Mouse (Mus musculus) neutrophil, adult 5-6 weeks (primary cell): ENCODE measurements at regions not wholly inside any gene's neighbourhood (a gene's known extent, or its start where the extent isn't known, plus 50 kb on each side); places are given as distances from the start of the nearest gene placed in this dataset.
A peak's percentile ranks its signal among the peaks of the same experiment; 100 is the strongest.

ENCODE experiments used
- ATAC-seq: fragments of 151-379, 151-347 bp; 2 replicates; pipeline ENCODE4 v1.8.0; 2017; ENCODE audit warnings: mild to moderate bottlenecking, moderate TSS enrichment; ENCODE audit not compliant: insufficient number of reproducible peaks, poor library complexity, low FRiP score, severe bottlenecking; ENCODE audit errors: extremely low read depth

DNA sequence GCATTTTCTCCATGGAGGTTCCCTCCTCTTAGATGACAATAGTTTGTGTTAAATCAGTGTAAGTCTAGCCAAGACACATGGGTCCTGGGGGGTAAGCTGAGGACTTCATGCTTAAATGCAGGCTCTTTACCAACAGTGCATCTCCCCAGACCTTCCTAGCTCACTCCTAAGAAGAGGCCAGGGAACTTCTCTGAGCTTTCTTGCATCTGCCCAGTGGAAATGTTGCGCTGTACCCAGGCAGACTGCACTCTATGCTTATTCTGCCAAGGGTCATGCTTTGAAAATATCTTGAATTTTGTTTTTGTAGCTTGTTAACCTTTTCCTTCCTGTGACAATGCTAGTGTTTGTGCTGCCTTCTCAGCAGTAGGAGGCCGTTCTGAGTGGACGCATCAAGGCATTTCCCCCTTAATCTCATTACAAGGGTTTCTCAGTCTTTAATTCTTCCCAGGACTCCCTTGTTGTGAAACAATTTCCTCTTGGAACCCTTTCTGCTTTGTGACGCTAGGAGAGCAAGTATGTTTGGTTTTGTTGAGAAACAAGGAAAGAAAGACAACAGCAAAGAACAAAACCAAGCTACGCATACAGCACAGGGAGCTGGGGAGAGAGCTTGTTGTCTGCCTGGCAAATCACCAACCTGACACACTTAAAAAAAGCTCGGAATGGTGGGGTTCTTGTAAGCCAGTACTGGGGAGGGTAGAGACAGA lies 88.3 kb upstream of the Irf2bp2 start:
- no peak for ATAC-seq

DNA sequence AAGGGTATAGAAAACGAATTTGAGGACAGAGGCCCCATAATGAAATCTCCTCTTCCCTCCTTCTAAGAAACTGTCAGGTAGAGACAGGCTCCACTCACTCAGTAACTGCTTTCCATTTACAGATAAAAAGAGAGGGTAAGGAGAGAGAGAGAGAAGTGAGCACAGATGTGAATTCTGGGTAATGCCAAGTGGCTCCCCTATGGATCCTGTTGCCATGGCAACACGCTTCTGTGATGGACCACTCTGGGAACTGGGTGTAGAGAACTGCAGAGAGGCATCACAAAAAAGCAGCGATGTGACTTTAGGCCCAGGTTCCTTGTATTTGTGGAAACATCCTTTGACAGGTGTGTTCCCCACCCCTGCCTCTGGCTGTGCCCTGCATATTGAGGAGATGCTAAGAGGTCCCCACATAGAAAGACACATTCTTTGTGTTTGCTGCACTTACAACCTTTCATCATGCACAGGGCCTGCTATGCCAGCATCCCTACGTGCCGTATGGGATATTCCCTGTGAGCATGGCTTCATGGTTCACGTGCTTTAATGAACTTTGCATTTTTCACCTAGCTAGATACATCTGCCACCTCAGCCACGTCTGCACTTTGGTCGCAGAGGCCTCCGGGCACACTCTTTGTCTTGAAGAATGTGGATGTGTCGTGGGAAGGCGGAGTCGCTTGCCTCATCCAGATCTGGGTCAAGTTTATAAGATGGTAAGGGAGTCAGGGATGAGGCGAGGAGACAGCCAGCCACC lies 84.4 kb upstream of the Irf2bp2 start:
- ATAC-seq, result no peak

DNA sequence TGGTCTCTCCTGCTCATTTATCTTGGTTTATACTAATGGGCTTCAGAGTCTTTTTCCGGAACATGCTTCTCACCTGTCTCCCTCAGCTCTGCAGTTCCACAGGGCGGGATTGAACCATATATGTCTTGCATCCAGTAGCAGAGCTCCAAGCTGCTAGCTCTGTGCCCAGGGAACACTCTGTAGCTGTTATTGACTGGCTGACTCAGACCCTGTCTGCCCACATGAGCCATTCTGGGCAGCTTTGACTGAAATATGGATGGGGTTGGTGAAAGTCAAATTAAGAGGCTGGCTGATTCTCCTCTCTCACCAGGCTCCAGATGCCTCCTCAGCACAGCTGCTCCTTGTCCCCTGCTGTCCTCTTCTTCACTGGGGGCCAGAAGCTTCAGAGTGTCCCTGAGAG lies 81.4 kb upstream of the Irf2bp2 start:
- ATAC-seq, result no peak

DNA sequence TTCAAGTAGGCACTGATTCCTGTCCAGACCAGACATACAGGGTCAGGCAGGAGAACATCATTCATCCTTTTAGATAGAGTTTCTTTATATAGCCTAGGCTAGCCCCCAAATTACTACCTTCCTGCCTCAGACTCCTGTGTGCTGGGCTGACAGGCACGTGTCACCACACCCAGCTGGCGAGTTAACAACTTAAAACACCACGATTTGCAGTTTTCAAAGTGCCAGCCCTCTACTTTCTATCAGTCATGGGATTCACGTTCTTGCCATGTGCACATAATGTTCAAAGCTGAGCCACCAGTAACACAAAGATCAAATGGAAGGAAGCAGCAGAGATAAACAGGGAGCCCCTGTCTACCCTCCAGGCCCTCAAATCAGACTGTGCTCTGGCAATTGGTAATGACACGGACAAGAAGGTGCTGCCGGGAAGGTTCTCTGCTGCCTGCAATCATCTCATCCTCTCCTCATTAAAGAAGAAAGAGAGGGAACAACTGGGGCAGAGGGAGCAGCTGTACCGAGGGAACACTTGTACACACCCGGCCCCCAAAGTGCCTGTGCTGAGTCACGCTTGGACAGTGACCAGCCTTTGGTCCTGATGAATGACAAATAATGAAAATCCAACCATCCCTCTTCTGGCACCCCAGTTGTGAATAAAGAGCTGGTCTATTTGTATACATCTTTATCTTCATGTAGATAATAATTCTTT lies 79.4 kb upstream of the Irf2bp2 start:
- ATAC-seq, result no peak

DNA sequence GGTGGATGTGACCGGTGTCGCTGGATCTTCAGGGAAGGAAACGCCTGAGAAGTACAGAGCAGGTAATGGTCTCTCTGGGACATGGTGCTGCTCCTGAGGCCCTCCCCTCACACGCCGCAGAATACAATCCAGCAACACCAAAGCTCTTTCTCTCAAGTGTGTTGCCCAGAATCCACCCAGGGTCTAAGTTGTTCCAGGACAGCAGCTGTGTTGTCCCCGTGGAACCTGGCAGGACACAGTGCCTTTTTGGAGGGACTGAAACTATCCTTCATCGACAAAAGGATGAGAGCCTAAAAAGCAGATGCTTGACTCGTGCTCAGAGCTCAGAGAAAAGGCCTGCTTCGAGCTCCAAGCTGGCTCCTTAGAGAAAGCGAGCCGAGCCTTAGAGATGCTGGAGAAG lies 77.8 kb upstream of the Irf2bp2 start:
- no peak for ATAC-seq

DNA sequence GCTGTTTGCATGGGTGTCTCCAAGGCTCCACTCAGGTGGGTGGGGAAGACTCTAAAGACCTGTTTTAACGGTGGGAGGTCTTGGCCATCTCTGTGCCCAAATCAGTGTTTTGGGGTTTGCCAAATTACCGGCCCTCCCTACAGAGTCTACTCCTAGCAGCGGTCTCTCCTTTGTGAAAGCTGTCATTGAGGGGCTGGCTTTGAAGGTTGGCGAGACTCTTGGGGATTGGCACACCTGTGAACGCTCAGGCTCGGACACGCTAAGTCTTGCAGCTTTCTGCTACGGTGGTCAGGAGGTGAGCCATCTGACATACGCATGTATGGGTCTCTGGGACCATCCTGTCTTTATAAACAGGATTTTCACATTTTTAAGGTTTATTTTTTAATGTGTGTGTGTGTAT lies 76.1 kb upstream of the Irf2bp2 start:
- ATAC-seq, result no peak

DNA sequence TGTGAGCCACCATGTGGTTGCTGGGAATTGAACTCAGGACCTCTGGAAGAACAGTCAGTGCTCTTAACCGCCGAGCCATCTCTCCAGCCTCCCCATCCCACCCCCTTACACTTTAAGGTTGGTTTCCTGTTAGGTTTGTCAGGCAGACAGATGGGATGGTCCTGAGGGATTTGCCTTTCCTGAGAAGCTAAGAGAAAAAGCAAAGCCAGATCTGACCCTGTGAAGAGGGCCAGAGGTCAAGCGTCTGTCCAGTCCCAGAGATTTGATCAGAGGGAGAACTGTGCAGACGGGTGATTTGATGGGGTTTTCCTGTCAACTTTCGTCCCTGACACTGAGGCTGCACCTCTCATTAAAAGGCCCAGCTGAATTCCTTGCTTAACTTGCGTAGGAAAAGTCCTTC lies 75.4 kb upstream of the Irf2bp2 start:
- no peak for ATAC-seq

DNA sequence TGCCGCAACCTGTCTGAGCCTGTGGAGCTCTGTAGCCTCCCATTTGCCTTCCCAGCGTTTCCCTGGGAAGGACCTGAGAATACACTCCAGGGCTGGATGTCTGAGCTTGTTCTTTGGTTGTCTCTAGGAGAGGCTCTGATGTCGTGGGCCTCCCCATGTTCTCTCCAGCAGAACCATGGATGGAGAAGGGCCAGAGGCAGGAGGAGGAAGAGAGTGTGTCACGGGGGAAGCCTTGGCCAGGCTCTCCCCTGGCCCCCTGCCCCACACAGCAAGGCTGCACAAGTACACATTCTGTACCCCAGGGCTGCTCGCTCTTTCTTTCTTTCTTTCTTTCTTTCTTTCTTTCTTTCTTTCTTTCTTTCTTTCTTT lies 74.9 kb upstream of the Irf2bp2 start:
- no peak for ATAC-seq

DNA sequence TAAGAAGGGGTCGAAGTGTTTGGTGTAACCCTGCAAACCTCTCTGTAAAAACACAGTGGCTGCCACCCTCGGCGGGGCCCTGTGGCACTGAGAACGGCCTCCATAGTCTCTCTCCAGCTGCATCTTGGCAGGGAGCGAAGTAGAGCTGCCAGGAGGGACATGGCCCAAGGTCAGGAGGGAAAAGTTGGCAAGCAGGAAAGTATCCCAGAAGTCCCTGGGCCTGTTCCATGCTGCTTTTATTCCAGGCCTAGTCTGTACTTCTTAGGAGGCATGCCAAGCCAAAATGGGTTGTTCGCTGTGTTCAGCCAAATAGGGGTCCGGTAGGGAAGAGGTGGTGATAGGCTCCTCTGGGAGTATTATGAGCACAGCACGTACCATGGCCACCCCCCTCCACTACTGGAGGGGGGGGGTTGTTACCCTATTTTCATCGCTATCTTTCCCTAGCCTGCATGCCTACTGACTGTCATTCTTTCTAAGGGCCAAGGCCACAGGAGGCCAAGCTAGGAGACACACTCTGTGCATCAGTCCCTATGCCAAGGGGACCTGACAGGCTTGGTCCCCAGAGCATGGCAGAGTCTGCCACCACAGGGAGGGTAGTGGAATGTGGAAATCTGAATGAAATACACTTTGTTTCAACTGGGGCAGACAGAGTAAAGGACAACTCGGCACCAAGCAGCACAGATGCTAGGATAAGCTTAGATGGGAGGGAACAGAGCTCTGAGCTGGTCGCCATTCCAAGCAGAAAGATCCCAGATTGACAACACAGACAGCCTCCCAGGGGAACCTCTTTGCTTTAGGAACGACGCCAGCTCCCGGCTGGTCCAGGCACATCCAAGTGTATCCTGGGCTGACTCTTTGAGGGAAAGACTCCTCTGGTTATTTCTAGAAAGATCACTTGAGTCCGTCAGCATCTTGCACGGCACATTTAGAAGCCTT lies 74.2 kb upstream of the Irf2bp2 start:
- ATAC-seq, result no peak

DNA sequence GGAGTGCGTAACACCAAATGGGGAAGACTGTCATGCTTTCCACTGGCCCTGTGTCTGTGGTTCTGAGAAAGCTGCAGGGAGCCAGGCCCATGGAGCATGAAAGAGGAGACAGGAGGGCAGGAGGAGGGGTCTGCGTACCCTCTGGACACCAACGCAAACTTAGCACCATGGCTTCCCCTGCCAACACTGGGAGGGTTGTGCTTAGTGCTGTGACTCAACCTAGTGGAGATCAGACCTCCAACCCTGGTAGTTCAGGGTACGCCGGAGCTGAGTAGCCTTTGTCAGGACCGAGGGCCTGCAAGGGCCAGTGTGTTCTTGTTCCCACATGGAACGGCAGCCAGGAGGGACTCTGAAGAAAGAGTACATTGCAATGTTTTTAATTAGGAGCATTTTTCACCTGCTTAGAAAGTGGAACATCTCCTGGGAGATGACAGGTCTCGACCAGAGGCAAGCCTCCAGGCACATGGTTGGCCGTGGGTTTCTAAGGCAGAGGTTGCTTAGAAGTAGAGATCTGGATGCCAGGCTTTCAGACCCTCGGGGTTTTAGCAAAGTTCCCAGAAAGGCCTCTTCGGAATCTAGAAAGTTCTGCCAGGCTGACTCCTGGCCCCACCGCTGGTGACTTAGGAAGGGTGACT lies 73.4 kb upstream of the Irf2bp2 start:
- ATAC-seq, result no peak

DNA sequence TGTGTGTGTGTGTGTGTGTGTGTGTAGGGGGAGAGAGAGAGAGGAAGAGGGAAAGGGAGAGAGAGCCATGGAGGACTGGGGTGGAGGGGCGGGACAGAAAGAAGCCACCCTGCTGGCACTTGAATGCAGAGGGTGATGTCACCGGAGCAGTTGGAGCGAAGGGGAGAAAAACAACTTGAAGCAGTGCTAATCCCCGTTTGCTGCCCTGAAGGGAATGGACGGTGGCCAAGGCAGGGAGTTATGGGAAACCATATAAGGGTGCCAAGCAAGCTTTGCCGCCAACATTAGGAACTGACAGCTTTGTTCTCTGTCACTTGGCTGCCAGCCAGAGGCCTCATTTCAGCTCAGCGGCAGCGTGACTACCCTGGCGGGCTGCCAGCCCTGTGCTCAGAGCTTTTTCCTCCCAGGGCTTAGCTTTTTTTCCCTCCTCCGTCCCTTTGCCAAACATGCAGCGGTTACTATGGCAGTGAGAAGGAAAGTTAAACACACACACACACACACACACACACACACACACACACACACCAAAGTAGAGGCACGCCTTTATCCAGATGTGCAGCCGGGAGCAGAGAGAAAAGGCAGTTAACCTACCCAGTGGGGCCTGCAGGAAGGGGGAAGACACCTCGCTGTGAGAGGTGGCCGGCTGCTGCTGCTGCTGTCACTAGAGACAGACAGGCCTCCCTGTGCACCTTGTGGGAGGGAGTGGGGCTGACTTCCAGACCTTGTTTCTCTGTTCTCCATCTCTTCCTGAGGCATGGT lies 72.7 kb upstream of the Irf2bp2 start:
- ATAC-seq, result peak; percentile 28

DNA sequence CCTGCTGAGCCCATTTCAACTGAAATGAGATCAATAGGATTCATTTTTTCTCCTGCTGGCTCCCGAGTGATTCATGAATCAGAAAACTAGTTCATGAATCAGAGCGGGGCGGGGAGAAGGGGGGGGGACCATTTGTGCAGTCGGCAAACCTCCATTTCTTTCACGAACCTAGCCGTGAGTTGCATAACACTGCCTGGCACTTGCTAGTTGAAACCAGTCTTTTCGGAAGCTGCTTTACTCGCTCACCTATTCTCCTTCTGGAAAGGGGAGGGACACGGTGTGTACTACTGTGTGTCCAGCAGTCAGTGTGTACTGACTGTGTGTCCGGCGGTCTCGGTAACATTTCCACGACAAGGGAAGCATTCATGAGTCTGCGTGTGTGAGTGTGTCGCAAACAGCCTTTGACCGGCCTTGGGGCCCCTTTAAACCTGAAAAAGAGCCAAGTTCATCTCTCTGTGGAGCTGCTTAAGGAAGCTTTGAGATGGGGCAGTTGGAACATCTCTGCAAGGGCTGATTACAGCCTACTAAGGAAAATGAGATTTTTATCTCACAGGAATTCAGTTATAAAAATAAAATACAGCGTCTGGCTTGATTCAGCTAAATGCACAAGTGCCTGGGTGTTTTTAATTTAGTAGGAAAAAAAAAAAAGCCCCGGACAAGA lies 71.9 kb upstream of the Irf2bp2 start:
- ATAC-seq, result no peak

DNA sequence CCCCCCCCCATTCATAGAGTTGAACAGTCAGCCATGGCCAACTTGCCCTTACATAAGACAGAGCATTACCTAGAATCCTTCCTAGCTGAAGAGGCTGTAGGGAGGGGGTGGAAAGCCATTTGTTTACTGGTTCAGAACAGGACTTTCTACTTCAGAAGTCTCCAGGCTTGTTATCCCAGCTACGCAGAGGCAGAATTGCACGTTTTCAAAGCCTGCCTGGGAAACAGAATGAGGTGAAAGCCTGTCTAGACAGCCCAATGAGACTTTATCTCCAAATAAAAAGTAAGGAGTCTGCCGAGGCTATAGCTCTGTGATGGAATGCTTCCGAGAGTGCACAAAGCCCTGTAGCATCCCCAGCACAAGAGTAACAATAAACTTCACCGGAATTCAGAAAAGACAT lies 71.1 kb upstream of the Irf2bp2 start:
- no peak for ATAC-seq

DNA sequence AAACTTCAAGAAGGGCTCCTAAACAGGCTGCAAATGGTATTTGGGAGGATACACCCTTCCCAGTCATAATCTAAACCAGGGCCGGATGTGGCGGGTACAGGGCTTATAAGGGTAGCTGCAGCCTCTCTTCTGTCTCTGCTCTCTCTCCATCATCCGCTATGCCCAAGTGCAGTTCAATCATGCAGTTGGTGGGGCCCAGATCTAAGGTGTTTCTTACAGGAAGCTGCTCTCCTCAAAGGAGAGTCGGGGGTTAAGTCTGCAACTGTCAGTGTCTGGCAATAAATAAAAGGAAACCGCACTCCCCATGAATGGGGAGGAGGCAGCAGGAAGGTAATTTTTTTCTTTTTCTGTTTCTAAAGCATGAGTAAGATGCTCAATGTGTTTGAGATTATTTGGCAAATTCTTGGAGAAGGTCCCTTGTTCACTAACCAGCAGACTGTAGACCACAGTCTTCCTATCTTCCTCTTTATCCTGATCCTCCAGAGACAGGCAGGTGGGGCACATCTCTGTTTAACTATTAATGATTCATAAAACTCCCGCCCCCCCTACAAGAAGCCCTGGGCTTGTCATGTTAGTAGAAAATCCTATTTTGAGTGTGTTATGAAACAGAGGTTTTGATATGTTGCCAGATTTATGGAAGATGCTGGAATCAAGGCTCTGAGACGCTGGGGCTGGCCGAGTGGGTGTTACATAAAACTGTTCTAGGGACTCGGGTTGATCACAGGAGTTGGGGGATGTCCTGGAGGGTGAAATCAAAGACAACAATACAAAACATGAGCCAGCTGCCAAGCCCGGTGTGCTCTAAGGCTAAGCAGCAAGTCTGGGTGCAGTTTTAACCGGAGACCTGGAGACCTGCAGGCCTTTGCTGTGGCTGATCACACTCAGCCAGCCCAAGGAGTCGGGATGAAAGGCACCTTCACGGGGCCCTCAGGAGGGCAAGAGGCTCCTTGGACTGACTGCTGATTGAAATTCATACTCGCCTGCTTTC lies 69.3 kb upstream of the Irf2bp2 start:
- ATAC-seq, result peak; percentile 14; the same call in 1 of the 2 replicates

DNA sequence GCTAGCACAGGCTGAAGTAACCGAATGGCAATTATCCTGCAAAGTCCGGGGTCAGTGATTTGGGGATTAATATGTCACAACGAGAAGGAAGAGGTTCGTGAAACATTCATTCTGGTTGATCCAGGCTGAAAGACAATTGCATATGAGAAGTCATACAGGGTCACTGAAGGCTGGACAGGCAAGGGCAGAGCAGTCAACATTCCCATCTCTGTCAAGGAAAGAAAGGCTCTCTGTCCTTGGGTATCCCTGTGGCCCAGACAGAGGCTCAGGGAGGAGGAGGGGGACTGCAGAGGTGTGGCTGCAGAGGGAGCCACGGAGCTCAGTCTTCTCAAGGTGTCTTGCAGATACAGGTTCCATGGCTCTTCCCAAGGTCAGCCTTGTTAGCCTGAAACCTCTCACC lies 68.4 kb upstream of the Irf2bp2 start:
- no peak for ATAC-seq

DNA sequence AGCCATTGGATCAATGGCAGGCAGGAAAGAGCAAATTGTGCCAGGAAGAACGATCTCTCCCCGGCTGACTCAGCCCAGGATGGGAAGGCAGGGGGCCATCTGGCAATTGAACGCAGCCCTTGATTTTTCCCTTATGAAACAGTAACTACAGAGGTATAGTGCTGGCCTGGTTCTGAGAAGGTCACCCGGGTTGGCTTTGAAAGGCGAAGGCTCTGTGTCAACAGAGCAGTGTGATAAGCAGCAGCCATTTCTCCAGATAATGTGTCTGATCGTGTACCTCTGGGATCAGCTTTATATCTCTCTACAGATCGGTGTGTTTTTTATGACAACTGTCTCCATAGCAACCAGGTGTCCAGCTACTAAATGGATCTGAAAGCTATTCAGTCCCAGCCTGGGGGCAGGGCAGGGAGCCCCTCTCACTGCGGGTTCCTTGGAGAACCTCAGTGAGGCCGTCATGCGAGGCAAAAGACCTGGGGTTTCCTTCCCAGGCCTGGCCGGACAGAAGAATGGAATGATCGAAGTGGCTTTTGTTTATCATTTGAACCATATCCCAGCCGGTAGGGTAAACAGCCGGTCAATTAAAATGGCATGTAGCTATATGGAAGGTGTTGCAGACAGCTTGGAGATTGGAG lies 67.8 kb upstream of the Irf2bp2 start:
- ATAC-seq, result no peak
